Mouse (Mus musculus): ENCODE measurements around the gene Mgat3. TPM values are rescaled to one million over a fixed set of nuclear protein-coding genes. Genes with fewer than 3 reads are reported as not detected.

Mgat3 gene
- polyA plus RNA-seq, 1 experiment from 2014 or later, result 8.6 TPM

DNA sequence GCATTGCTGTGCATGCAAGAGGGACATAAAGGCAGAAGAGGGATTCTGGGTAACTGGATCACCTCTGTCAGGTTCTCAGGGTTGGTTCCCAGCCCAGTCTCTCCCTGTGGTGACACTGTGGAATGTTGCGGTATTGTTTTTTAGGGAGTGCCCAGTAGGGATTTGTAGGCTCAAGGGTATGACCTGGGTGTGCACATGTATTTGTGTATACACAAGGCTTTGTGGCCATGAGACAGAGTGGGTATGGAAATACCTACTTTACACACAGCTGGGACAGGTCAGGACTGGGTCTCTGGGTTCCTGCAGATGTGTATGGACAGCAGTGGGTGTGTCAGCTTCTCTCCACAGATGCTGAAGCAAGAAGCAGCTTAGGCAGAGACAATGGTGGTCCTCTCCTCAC, 4.0 kb upstream of the Mgat3 start:
- Histone ChIP-seq H3K36me3 (no peaks in the 10 kb centered on the region), H3K27me3 (ENCODE audit: insufficient read depth, poor library complexity, severe bottlenecking) (peaks cover 14% of the 10 kb centered on the region), H3K4me3 (no peak overlapping the region), H3K9me3 (no peaks in the 10 kb centered on the region), H3K4me1 (replicated peaks) (peaks cover 45% of the 10 kb centered on the region), H3K27ac (0 out of 2 replicates have a peak overlapping the region, but pooled peaks have one; percentile 18)
- no peak for DNase-seq (ENCODE audit: low spot score)
- 93% methylated on average over 1 of the region's 1 CpGs for WGBS

DNA sequence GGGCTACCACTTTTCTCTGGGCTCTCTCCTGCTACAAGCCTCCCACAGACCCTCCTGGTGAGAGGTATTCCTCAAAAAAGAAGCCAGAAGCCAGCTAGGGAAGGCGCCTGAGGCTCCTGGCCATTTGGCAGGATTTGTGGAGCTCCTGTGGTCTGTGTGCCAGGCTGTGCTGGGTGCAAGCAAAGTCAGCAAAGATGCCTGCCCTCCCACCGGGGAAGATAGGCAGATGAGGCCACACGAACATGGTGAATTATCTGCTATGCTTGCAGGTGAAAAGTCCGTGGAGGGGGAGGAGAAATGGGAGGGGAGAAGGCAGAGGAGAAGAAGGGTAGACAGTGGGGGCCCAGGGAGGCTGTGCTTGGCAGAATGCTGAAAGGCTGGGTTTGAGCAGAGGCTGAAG, 3.2 kb upstream of the Mgat3 start:
- peak overlapping the region; percentile 18 for H3K27ac ChIP-seq
- no peak for DNase-seq (ENCODE audit: low spot score)
- WGBS, result 45% methylated on average over 4 of the region's 4 CpGs
- no peaks in the 10 kb centered on the region for H3K9me3 ChIP-seq
- no peaks in the 10 kb centered on the region for H3K36me3 ChIP-seq
- H3K4me3 ChIP-seq, result no peak overlapping the region
- peaks cover 14% of the 10 kb centered on the region for H3K27me3 ChIP-seq (ENCODE audit: insufficient read depth, poor library complexity, severe bottlenecking)
- peaks cover 51% of the 10 kb centered on the region for H3K4me1 ChIP-seq (replicated peaks)

DNA sequence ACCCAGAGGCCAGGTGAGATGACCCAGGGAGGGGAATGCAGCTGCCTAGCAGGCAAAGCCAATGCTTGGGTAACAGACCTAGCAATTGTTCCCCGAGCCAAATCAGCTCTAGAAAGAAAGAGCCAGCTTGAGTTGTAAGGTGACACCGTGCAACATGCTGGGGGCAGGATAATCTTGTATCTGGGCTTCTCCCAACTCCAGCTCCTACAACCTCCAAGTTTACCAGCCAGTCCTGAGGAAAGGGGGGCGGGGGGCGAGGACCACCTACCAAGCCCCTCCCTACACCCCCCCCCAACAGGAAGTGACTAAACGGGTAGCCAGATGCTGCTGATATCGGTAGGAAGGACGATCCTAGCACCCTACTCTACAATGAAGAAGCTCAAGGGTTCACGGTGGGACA, 2.2 kb upstream of the Mgat3 start:
- peak; percentile 38 for DNase-seq (ENCODE audit: low spot score)
- Histone ChIP-seq H3K9me3 (no peaks in the 10 kb centered on the region), H3K4me1 (replicated peaks) (peaks cover 59% of the 10 kb centered on the region), H3K36me3 (no peaks in the 10 kb centered on the region), H3K4me3 (peak overlapping the region; percentile 26; the same call in 1 of the 2 replicates), H3K27ac (peak overlapping the region; percentile 64), H3K27me3 (ENCODE audit: insufficient read depth, poor library complexity, severe bottlenecking) (peaks cover 14% of the 10 kb centered on the region)
- 11% methylated on average over 8 of the region's 8 CpGs for WGBS

DNA sequence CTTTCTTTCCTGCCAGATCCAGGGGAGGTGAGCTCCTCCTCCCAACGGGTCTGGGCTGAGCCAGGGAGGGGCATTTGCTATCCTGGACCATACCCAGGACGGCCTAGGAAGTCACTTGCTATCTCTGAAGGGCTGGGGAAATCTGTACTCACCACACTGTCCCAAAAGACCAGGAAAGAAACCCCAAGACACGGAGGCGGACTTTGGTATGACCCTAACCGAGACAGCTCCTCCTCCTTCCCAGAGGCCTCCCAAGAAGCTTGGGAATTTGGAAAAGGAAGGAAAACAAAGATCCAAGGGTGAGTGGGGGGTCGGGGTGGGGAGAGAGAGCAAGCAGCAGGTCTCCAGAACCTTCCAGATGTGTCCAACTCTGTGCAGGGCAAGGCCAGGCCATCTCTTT, 1.7 kb upstream of the Mgat3 start:
- H3K27ac ChIP-seq, result peak overlapping the region; percentile 64

DNA sequence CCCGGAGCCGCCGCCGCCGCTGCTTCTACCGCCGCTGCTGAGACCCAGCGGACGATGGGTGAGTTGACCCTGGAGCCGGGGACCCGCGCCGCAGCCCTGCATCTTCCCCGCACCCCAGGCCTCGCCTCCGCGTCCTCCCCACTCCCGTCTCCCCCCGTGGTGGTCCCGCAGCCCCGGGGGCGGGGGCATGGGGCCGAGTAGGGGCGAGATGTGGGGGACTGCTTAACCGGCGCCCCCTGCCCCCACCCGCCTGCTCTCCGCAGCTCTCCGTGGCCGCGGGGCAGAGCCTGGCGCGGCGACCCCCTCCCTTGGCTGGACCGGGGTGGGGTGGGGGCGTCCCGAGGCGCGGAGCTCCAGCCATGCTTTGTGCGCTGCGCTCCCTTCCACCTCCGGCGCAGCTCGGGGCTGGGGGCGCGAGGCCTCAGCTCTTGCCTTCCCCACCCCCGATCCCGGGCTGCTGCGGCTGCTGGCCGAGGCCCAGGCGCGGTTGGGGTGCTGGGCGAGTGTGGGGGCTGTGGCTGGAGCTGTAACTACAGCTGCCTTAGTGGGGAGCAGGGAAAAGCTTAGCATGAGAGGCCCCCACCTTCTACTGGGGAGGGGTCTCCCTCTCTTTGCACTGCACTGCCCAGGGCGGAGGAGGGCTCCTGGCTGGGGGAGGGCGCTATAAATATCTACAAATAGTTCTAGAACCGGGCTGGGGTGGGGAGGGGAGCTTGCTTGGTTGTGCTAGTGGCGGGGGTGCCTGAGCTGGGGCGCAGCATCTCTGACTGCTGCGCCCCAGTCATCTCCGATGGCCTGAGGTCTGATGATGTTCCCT, 468 bp downstream of the Mgat3 start:
- DNase-seq (ENCODE audit: low spot score), result peak; percentile 54
- Histone ChIP-seq H3K4me1 (replicated peaks) (peaks cover 62% of the 10 kb centered on the region), H3K9me3 (no peaks in the 10 kb centered on the region), H3K4me3 (peak overlapping the region; percentile 97), H3K27ac (peak overlapping the region; percentile 98), H3K36me3 (no peaks in the 10 kb centered on the region), H3K27me3 (ENCODE audit: insufficient read depth, poor library complexity, severe bottlenecking) (peaks cover 14% of the 10 kb centered on the region)
- 1% methylated on average over 59 of the region's 60 CpGs for WGBS

More for the DNA sequence above, 1.7 kb upstream of the Mgat3 start:
- DNase-seq (ENCODE audit: low spot score), result no peak
- 20% methylated on average over 6 of the region's 6 CpGs for WGBS
- no peaks in the 10 kb centered on the region for H3K36me3 ChIP-seq
- H3K9me3 ChIP-seq, result no peaks in the 10 kb centered on the region
- peaks cover 14% of the 10 kb centered on the region for H3K27me3 ChIP-seq (ENCODE audit: insufficient read depth, poor library complexity, severe bottlenecking)
- peak overlapping the region; percentile 26; the same call in 1 of the 2 replicates for H3K4me3 ChIP-seq
- H3K4me1 ChIP-seq (replicated peaks), result peaks cover 59% of the 10 kb centered on the region

DNA sequence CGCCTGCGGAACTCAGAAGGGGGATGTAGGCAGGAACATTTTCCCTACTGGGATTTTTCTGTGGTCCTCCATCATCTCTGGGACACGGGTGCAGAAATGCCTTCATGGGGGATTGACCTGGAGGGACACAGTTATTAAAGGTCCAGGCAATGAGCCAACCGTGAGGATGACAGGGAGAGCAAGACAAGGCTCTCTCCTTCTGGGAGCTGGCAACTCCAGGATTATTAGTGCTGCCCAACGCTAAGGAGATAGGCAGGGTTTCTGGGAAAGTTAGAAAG, 1.0 kb downstream of the Mgat3 start:
- H3K27ac ChIP-seq, result peak overlapping the region; percentile 98
- no peaks in the 10 kb centered on the region for H3K9me3 ChIP-seq
- H3K27me3 ChIP-seq (ENCODE audit: insufficient read depth, poor library complexity, severe bottlenecking), result peaks cover 14% of the 10 kb centered on the region
- H3K4me1 ChIP-seq (replicated peaks), result peaks cover 60% of the 10 kb centered on the region
- H3K4me3 ChIP-seq, result peak overlapping the region; percentile 97
- WGBS, result 8% methylated on average over 5 of the region's 5 CpGs
- no peak for DNase-seq (ENCODE audit: low spot score)
- no peaks in the 10 kb centered on the region for H3K36me3 ChIP-seq

DNA sequence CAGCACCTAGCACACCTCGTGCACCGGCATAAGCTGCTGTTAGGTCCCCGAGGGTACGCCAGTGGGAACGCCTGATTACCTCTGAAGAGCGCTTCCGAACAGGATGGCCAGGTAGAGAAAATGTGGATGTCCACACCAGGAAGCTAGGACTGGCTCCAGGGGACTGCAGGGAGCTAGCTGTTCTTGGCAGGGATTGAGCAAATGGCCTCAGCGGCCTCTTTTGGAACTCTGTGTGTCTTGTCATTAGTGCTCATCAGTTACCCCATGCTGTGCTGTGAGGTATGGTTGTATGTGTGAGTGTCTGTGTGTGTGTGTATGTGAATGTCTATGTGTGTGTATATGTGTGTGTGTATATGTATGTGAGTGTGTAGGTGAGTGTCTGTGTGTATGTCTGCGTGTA, 1.8 kb downstream of the Mgat3 start:
- peaks cover 64% of the 10 kb centered on the region for H3K4me1 ChIP-seq (replicated peaks)
- 0 out of 2 replicates have a peak, but pooled peaks cover under 1% of the 10 kb centered on the region for H3K36me3 ChIP-seq
- no peaks in the 10 kb centered on the region for H3K9me3 ChIP-seq
- no peak overlapping the region for H3K27ac ChIP-seq
- DNase-seq (ENCODE audit: low spot score), result no peak
- peaks cover 9% of the 10 kb centered on the region for H3K27me3 ChIP-seq (ENCODE audit: insufficient read depth, poor library complexity, severe bottlenecking)
- peak overlapping the region; percentile 97 for H3K4me3 ChIP-seq
- 79% methylated on average over 9 of the region's 9 CpGs for WGBS

DNA sequence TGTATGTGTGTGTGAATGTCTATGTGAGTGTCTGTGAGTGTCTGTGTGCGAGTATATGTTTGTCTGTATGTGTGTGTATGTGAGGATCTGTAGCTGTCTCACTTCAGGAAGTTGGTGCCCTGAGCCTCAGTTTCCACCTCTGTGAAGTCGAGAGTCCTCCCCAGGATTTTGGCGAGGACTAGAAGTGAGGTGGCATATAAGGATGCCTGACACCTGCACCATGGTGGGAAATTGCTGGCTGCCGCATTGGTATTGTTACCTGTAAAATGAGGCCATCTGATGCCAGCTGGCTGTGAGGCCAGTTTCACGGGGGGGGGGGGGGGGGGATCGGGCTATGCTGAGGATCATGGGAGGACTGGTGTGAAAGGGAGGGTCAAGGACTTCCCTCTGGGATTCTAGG, 2.2 kb downstream of the Mgat3 start:
- Histone ChIP-seq H3K4me1 (replicated peaks) (peaks cover 60% of the 10 kb centered on the region), H3K36me3 (peaks cover 5% of the 10 kb centered on the region), H3K4me3 (peak overlapping the region; percentile 97; the same call in 1 of the 2 replicates), H3K9me3 (no peaks in the 10 kb centered on the region), H3K27ac (no peak overlapping the region), H3K27me3 (ENCODE audit: insufficient read depth, poor library complexity, severe bottlenecking) (peaks cover 5% of the 10 kb centered on the region)
- DNase-seq (ENCODE audit: low spot score), result no peak
- 75% methylated on average over 6 of the region's 6 CpGs for WGBS

DNA sequence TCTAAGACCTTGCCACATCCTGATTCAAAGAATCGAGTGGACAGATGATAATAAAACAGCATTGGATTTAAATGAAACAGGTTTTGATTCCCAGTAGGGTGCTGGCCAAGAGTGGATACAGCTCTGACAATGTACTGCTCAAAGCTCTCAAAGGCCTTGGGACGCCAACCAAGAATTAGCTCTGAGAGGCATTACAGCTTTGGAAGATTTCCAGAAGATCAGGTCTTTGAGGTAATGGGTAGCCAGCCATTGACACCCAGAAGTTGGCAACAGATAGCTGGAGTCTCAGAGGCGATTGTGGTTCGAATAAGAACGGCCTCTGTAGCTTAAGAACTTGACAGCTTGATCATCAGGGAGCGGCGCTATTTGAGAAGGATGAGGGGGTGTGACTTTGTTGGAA, 8.0 kb downstream of the Mgat3 start:
- Histone ChIP-seq H3K9me3 (no peaks in the 10 kb centered on the region), H3K36me3 (peaks cover 21% of the 10 kb centered on the region), H3K27me3 (ENCODE audit: insufficient read depth, poor library complexity, severe bottlenecking) (no peaks in the 10 kb centered on the region), H3K4me3 (no peak overlapping the region), H3K4me1 (replicated peaks) (peaks cover 12% of the 10 kb centered on the region; the same call in 1 of the 2 replicates), H3K27ac (no peak overlapping the region)
- DNase-seq (ENCODE audit: low spot score), result no peak
- 96% methylated on average over 7 of the region's 7 CpGs for WGBS

DNA sequence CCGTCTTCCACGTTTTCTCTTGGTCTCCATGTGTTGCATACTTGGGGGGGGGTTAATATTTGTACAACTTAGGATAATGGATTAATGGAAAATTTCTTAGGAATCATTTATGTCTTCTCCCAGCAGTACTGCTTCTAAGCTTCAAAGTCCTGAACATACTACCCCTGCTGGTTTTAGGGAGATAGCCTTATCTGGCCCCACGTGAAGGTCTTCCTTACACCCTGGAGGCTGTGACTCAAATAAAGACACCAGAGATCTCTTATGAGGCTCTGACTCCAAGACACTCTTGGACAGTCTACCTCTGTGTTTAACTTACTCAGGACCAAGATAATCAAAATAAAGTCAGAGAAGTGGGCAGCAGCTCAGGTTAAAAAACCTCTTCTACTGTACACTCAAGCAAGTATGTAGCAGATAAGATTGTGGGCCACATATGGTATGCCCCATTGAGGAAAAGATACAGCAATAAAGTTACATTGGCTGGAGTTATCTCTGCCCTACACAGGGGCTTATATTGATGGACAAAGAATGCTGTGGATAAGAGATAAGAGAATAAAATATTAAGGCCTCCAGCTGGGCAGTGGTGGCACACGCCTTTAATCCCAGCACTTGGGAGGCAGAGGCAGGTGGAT, 8.7 kb downstream of the Mgat3 start:
- Histone ChIP-seq H3K27me3 (ENCODE audit: insufficient read depth, poor library complexity, severe bottlenecking) (no peaks in the 10 kb centered on the region), H3K36me3 (peaks cover 21% of the 10 kb centered on the region), H3K9me3 (no peaks in the 10 kb centered on the region), H3K27ac (no peak overlapping the region), H3K4me3 (no peak overlapping the region), H3K4me1 (replicated peaks) (peaks cover 8% of the 10 kb centered on the region; the same call in 1 of the 2 replicates)
- DNase-seq (ENCODE audit: low spot score), result no peak
- WGBS, result 95% methylated on average over 4 of the region's 4 CpGs

DNA sequence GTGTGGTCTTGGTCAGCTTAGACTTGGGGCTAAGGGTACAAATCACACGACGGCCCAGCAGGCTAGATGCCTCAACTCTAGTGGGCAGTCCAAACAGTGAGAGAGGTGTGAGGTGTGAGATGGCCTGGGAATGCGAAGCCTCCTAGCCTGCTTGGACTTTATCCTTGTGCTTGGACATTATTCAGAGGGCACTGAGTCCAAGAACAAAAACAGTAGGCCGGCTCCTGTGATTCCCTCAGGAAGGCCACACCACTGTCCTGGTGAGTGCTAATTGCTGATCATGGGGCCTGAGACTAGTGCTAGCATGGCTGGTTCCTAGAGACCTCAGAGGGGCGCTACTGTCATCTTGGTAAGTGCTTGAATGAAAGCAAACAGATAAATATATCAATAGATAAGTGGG, 15.4 kb downstream of the Mgat3 start:
- Histone ChIP-seq H3K36me3 (no peaks in the 10 kb centered on the region), H3K4me1 (replicated peaks) (peaks cover 35% of the 10 kb centered on the region), H3K27ac (no peak overlapping the region), H3K27me3 (ENCODE audit: insufficient read depth, poor library complexity, severe bottlenecking) (no peaks in the 10 kb centered on the region), H3K9me3 (no peaks in the 10 kb centered on the region), H3K4me3 (no peak overlapping the region)
- no peak for DNase-seq (ENCODE audit: low spot score)
- 78% methylated on average over 5 of the region's 5 CpGs for WGBS

DNA sequence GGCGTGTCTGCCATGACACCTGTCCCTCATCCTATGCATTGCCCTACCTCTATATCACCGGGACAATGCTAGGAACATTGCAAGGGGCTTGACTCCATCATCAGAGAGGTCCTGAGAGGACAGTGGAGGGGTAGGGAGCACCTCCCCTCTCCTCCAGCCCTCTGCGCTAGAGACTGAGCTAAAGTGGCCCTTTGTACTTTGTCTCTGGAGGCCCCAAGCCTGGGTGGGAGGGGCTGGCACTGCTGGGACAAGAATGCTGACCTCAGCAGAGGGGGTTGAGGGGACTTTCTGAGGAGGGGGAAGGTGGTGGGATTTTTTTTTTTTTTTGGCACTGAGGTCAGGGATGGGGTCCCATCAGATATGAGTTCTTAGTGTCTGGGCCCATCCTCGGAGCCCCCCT, 16.6 kb downstream of the Mgat3 start:
- no peak for DNase-seq (ENCODE audit: low spot score)
- H3K36me3 ChIP-seq, result no peaks in the 10 kb centered on the region
- 0 out of 2 replicates have a peak overlapping the region, but pooled peaks have one; percentile 12 for H3K27ac ChIP-seq
- no peaks in the 10 kb centered on the region for H3K27me3 ChIP-seq (ENCODE audit: insufficient read depth, poor library complexity, severe bottlenecking)
- peaks cover 38% of the 10 kb centered on the region for H3K4me1 ChIP-seq (replicated peaks)
- H3K4me3 ChIP-seq, result no peak overlapping the region
- WGBS, result 61% methylated on average over 4 of the region's 4 CpGs
- H3K9me3 ChIP-seq, result no peaks in the 10 kb centered on the region

DNA sequence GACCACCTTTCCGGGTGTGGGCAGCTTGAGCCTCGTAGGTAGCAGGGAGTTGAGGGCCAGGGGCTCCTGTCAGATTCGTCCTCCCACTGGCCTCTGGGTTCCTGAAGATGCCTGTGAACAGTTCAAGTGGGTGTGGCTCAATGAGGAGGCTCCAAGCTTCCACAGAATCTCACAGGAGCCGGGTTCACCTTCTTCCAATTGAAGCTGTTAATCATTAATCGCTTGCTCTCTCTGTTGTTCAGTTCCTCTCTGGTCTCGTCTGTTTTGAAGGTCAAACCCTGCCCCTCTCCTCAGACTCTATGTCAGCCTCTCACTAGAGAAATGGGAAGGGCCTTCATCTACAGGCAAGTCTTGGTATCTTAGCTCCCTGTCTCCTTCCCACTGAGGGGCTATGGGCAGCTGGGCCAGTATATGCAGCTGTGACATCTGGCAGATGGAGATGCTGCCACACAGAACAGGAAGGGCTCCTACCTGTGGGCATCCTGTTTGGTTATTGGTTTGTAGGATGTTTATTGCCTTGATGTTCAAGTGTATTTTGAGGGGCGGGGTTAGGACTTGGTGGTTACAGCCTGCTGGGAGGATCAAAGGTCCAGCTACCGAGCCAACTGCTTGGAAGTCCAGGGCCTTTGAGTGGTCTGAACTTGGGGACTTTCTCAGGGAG, 18.2 kb downstream of the Mgat3 start:
- 0 out of 2 replicates have a peak, but pooled peaks cover 5% of the 10 kb centered on the region for H3K36me3 ChIP-seq
- H3K4me3 ChIP-seq, result no peak overlapping the region
- no peaks in the 10 kb centered on the region for H3K9me3 ChIP-seq
- 73% methylated on average over 8 of the region's 8 CpGs for WGBS
- no peak overlapping the region for H3K27ac ChIP-seq
- DNase-seq (ENCODE audit: low spot score), result no peak
- H3K27me3 ChIP-seq (ENCODE audit: insufficient read depth, poor library complexity, severe bottlenecking), result no peaks in the 10 kb centered on the region
- peaks cover 38% of the 10 kb centered on the region for H3K4me1 ChIP-seq (replicated peaks)
